Mouse (Mus musculus) spleen, adult 18-20 months (tissue): Measurements from ENCODE around the gene Vps4b.
A peak's percentile ranks its signal among the peaks of the same experiment; 100 is the strongest.

ENCODE experiments used
- DNase-seq, 2 experiments: peaks; one replicate each; pipeline ENCODE4 v3.0.0; 2022; ENCODE audit warnings: mixed read lengths in 2 of 2

Gene Vps4b

GRCm38 (mm10) chr1:106796542-106796924 is at the start of gene Vps4b:
Vps4b (minus strand) TSS chr1:106796728.
- peak; percentile 83 to 84 for DNase-seq

GRCm38 (mm10) chr1:106828784-106829183 is 32.3 kb upstream of the Vps4b start:
- no peak for DNase-seq

GRCm38 (mm10) chr1:106822297-106822696 is 25.8 kb upstream of the Vps4b start:
- DNase-seq: no peak

GRCm38 (mm10) chr1:106818323-106818722 is 21.8 kb upstream of the Vps4b start:
- no peak for DNase-seq

GRCm38 (mm10) chr1:106816766-106817165 is 20.2 kb upstream of the Vps4b start:
- DNase-seq: no peak

GRCm38 (mm10) chr1:106815265-106815664 is 18.7 kb upstream of the Vps4b start:
- no peak for DNase-seq

- no peak for DNase-seq
Measured at GRCm38 (mm10) chr1:106814864-106815263, 18.3 kb upstream of the Vps4b start.

- no peak for DNase-seq
Measured at GRCm38 (mm10) chr1:106799931-106800330, 3.4 kb upstream of the Vps4b start.

- no peak for DNase-seq
Measured at GRCm38 (mm10) chr1:106799406-106799805, 2.9 kb upstream of the Vps4b start.

- no peak for DNase-seq
Measured at GRCm38 (mm10) chr1:106796987-106797779, 655 bp upstream of the Vps4b start.

GRCm38 (mm10) chr1:106795634-106796541 is 640 bp downstream of the Vps4b start:
- no peak for DNase-seq

GRCm38 (mm10) chr1:106774896-106775295 is 21.6 kb downstream of the Vps4b start:
- DNase-seq: no peak

GRCm38 (mm10) chr1:106774092-106774491 is 22.4 kb downstream of the Vps4b start:
- DNase-seq: no peak

- DNase-seq: no peak
Measured at GRCm38 (mm10) chr1:106768773-106769172, 27.8 kb downstream of the Vps4b start.

- DNase-seq: no peak
Measured at GRCm38 (mm10) chr1:106765771-106766170, 30.8 kb downstream of the Vps4b start.

- DNase-seq: no peak
Measured at GRCm38 (mm10) chr1:106764846-106765245, 31.7 kb downstream of the Vps4b start.

- no peak for DNase-seq
Measured at GRCm38 (mm10) chr1:106764281-106764680, 32.2 kb downstream of the Vps4b start.

- no peak for DNase-seq
Measured at GRCm38 (mm10) chr1:106760750-106761149, 35.8 kb downstream of the Vps4b start.

- peak; percentile 91 to 93 for DNase-seq
Measured at GRCm38 (mm10) chr1:106759572-106760435, 36.7 kb downstream of the Vps4b start, which contains the start of gene Kdsr. Kdsr (minus strand) TSS chr1:106759727.

- peak in 1 of 2 experiments; percentile 28 for DNase-seq
Measured at GRCm38 (mm10) chr1:106758734-106759571, 37.6 kb downstream of the Vps4b start.

GRCm38 (mm10) chr1:106756633-106757032 is 39.9 kb downstream of the Vps4b start:
- no peak for DNase-seq

GRCm38 (mm10) chr1:106752013-106752412 is 44.5 kb downstream of the Vps4b start:
- DNase-seq: no peak
